Mouse (Mus musculus) heart, postnatal 0 days (tissue): ENCODE results near the gene Bckdhb. TPM values are rescaled to one million over a fixed set of nuclear protein-coding genes. Genes with fewer than 3 reads are reported as not detected.

ENCODE experiments used
- ATAC-seq: fragments of 200-750 bp; cut with Nextera tagmentation; 2 replicates; pipeline ENCODE4 v1.8.0; 2017; ENCODE audit warnings: low read depth, moderate number of reproducible peaks, moderate library complexity; ENCODE audit not compliant: insufficient read depth
- DNase-seq: peaks from one replicate; pipeline ENCODE4 v3.0.0-alpha.2; 2016; ENCODE audit warnings: low spot score
- H3K27ac ChIP-seq: fragments of 300-500 bp; sonication (generic); 2 replicates; pipeline ENCODE4 v1.5.1; 2014; ENCODE audit warnings: low read depth, mild to moderate bottlenecking
- H3K27me3 ChIP-seq: fragments of 300-500 bp; sonication (generic); 2 replicates; pipeline ENCODE4 v1.6.1; 2014; ENCODE audit warnings: low read length, mixed read lengths; ENCODE audit not compliant: control insufficient read depth, insufficient read depth
- H3K36me3 ChIP-seq: fragments of 300-500 bp; sonication (generic); replicated peaks from 2 replicates; pipeline ENCODE4 v1.6.1; 2014; ENCODE audit warnings: low read length, mixed read lengths; ENCODE audit not compliant: control insufficient read depth, insufficient read depth
- H3K4me1 ChIP-seq: fragments of 300-500 bp; sonication (generic); 2 replicates; pipeline ENCODE4 v1.6.1; 2014; ENCODE audit warnings: antibody characterized with exemption; ENCODE audit not compliant: control insufficient read depth, insufficient read depth
- H3K4me2 ChIP-seq: fragments of 300-500 bp; sonication (generic); 2 replicates; pipeline ENCODE4 v1.6.1; 2014; ENCODE audit warnings: low read depth, mild to moderate bottlenecking, low read length, moderate library complexity
- H3K4me3 ChIP-seq: fragments of 300-500 bp; sonication (generic); 2 replicates; pipeline ENCODE4 v1.5.1; 2014; ENCODE audit warnings: low read depth, low read length
- H3K9ac ChIP-seq: fragments of 300-500 bp; sonication (generic); replicated peaks from 2 replicates; pipeline ENCODE4 v1.6.1; 2014; ENCODE audit warnings: low read depth, low read length, mixed read lengths
- H3K9me3 ChIP-seq: fragments of 300-500 bp; sonication (generic); replicated peaks from 2 replicates; pipeline ENCODE4 v1.6.1; 2016; ENCODE audit warnings: low read length; ENCODE audit not compliant: control insufficient read depth
- CTCF ChIP-seq: IDR thresholded peaks from 2 replicates; pipeline ENCODE4 v1.5.1; 2016; ENCODE audit warnings: antibody characterized with exemption, control low read depth, low read depth
- EP300 ChIP-seq: IDR thresholded peaks from 2 replicates; pipeline ENCODE4 v1.6.1; 2016; ENCODE audit warnings: antibody characterized with exemption, low read depth
- WGBS: fragments of 180-500 bp; shearing (Covaris S2); extraction: QIAGEN DNeasy Blood & Tissue Kit; methylation state at CpG from one replicate; pipeline ENCODE4 v1.1.7; 2014; 5-methylcytosine and 5-hydroxymethylcytosine counted together
- polyA plus RNA-seq: library from polyadenylated mRNA; unstranded; fragments of >200 nt; fragmentation: Nextera tagmentation; extraction: Ambion mirVana; gene quantifications from 2 replicates; pipeline ENCODE4 v1.2.1, GENCODE M21; 2015
- total RNA-seq: library from RNA; depleted of rRNA; stranded (reverse); fragments of >200 nt; gene quantifications from 2 replicates; pipeline ENCODE4 v1.2.3, GENCODE M21; 2014; ENCODE audit warnings: low replicate concordance

The Bckdhb gene
- total and polyA plus RNA-seq, 2 experiments from 2014 or later = 40.5 to 89.5 TPM

- Histone ChIP-seq H3K27ac (no peak overlapping the region), H3K4me1 (no peaks in the 10 kb centered on the region), H3K9me3 (no peaks in the 10 kb centered on the region), H3K4me3 (no peak overlapping the region), H3K4me2 (no peak overlapping the region), H3K36me3 (peaks cover 8% of the 10 kb centered on the region; the same call in 1 of the 2 replicates), H3K27me3 (no peaks in the 10 kb centered on the region), H3K9ac (no peak overlapping the region)
- ATAC-seq = no peak
- no peak for DNase-seq
- 48% methylated on average over 4 of the region's 4 CpGs for WGBS
- TF ChIP-seq CTCF = no peak
- no peak for TF ChIP-seq EP300
These were observed 26.4 kb downstream of the Bckdhb start for GRCm38 (mm10) chr9:83951336-83951735.

- H3K4me2 ChIP-seq = no peak overlapping the region
- no peak overlapping the region for H3K9ac ChIP-seq
- H3K27ac ChIP-seq = no peak overlapping the region
- H3K36me3 ChIP-seq = peaks cover 13% of the 10 kb centered on the region; the same call in 1 of the 2 replicates
- no peaks in the 10 kb centered on the region for H3K27me3 ChIP-seq
- ATAC-seq = peak; percentile 75
- TF ChIP-seq EP300 (no peak), CTCF (peak; percentile 95)
- H3K9me3 ChIP-seq = no peaks in the 10 kb centered on the region
- peak; percentile 61 for DNase-seq
- H3K4me1 ChIP-seq = no peaks in the 10 kb centered on the region
- WGBS = 46% methylated on average over 15 of the region's 15 CpGs
- H3K4me3 ChIP-seq = no peak overlapping the region
These were observed 31.8 kb downstream of the Bckdhb start for GRCm38 (mm10) chr9:83956632-83957314.

- no peaks in the 10 kb centered on the region for H3K9me3 ChIP-seq
- 0 out of 2 replicates have a peak overlapping the region, but pooled peaks have one; percentile 20 for H3K27ac ChIP-seq
- H3K36me3 ChIP-seq = 0 out of 2 replicates have a peak, but pooled peaks cover 5% of the 10 kb centered on the region
- no peaks in the 10 kb centered on the region for H3K27me3 ChIP-seq
- H3K4me2 ChIP-seq = no peak overlapping the region
- peaks cover 27% of the 10 kb centered on the region for H3K4me1 ChIP-seq
- ATAC-seq = peak; percentile 43; the same call in 1 of the 2 replicates
- H3K9ac ChIP-seq = no peak overlapping the region
- TF ChIP-seq EP300 = no peak
- TF ChIP-seq CTCF = no peak
- WGBS = 45% methylated on average over 10 of the region's 10 CpGs
- DNase-seq = peak; percentile 44
- H3K4me3 ChIP-seq = no peak overlapping the region
These were observed 37.4 kb downstream of the Bckdhb start for GRCm38 (mm10) chr9:83962098-83963086.

- no peak for TF ChIP-seq CTCF
- no peak for TF ChIP-seq EP300
- Histone ChIP-seq H3K4me3 (no peak overlapping the region), H3K27me3 (no peaks in the 10 kb centered on the region), H3K4me1 (peaks cover 27% of the 10 kb centered on the region), H3K36me3 (0 out of 2 replicates have a peak, but pooled peaks cover 5% of the 10 kb centered on the region), H3K4me2 (no peak overlapping the region), H3K27ac (peak overlapping the region; percentile 21; the same call in 1 of the 2 replicates), H3K9ac (no peak overlapping the region), H3K9me3 (no peaks in the 10 kb centered on the region)
- DNase-seq = no peak
- WGBS = 81% methylated on average over 10 of the region's 10 CpGs
- ATAC-seq = no peak
These were observed 38.4 kb downstream of the Bckdhb start for GRCm38 (mm10) chr9:83963296-83963695.

GRCm38 (mm10) chr9:83964376-83964775 is 39.4 kb downstream of the Bckdhb start:
- Histone ChIP-seq H3K9ac (no peak overlapping the region), H3K36me3 (0 out of 2 replicates have a peak, but pooled peaks cover 5% of the 10 kb centered on the region), H3K27me3 (no peaks in the 10 kb centered on the region), H3K4me1 (peaks cover 27% of the 10 kb centered on the region), H3K4me3 (no peak overlapping the region), H3K27ac (peak overlapping the region; percentile 21; the same call in 1 of the 2 replicates), H3K9me3 (no peaks in the 10 kb centered on the region), H3K4me2 (no peak overlapping the region)
- 19% methylated on average over 4 of the region's 4 CpGs for WGBS
- DNase-seq (peak; percentile 74), ATAC-seq (peak; percentile 65)
- TF ChIP-seq EP300 = peak; percentile 43; the same call in 1 of the 2 replicates
- 0 out of 2 replicates have a peak, but pooled peaks have one; percentile 10 for TF ChIP-seq CTCF
